Mouse (Mus musculus) cortical plate, adult 2 months (tissue): ENCODE data around the gene S100pbp.

Experiments
- CTCF ChIP-seq: fragments of 200-500 bp; IDR thresholded peaks from 2 replicates; pipeline ENCODE4 v1.5.1; 2011; ENCODE audit warnings: mild to moderate bottlenecking, control low read depth, low read length; ENCODE audit not compliant: insufficient read depth; ENCODE audit errors: extremely low read depth
- POLR2A ChIP-seq: fragments of 200-500 bp; IDR thresholded peaks from 2 replicates; pipeline ENCODE4 v1.6.1; 2011; ENCODE audit warnings: mild to moderate bottlenecking, low read length, control low read depth; ENCODE audit not compliant: insufficient read depth; ENCODE audit errors: extremely low read depth

DNA sequence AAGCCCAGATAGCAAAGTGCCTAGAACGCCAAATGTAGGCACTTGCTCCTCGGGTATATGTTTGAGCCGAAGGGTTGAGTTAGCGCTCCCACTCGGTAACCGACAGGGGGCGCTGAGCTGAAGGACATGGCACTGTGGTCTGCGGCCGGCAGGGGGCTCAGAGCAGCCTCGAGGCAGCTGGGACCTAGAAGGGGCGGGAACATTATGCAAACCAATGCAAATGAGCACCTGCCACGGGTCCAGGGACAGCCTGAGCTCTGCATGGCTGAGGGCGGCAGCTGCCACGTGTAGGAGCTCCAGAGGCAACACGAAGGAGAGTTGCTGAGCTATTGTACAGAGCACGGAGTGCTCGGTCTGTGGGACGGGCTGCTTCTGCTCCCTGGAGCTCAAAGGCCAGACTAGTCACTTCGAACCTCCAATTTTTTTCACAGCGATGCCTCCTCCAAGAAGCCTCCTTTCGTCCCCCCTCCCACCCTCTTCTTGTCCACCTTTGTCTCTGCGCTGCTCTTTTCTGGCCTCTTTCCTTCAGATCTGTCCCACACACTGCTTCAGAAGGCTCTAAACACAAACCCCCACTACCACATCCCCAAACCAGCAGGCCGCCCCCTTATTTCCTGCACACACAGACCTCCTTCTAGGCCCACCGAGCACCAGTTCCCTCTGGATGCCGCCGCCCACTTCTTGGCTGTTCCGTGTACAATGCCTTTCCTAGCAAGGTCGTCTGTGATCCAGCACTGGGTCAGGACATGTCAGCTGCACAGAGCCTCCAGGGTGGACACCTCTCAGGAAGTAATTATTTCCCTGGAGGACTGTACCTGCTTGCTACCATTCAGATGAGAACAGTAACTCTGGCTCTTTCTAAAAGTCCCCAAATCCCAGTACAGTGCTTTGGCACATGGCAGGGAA lies 76.2 kb downstream of the S100pbp start:
- TF ChIP-seq CTCF, result peak; percentile 98
- TF ChIP-seq POLR2A, result peak; percentile 58; the same call in 1 of the 2 replicates
